Mouse (Mus musculus): Measurements from ENCODE around the gene Atf7. TPM values are rescaled to one million over a fixed set of nuclear protein-coding genes. Genes with fewer than 3 reads are reported as not detected.
A peak's percentile ranks its signal among the peaks of the same experiment; 100 is the strongest.
"Not testable (repeated sequence)": the region's sequence is repeated elsewhere in the genome, so short reads cannot be mapped to it uniquely, and the experiment has no call there.

The Atf7 gene
- polyA plus RNA-seq, 1 experiment from 2014 or later: 13.2 TPM

DNA sequence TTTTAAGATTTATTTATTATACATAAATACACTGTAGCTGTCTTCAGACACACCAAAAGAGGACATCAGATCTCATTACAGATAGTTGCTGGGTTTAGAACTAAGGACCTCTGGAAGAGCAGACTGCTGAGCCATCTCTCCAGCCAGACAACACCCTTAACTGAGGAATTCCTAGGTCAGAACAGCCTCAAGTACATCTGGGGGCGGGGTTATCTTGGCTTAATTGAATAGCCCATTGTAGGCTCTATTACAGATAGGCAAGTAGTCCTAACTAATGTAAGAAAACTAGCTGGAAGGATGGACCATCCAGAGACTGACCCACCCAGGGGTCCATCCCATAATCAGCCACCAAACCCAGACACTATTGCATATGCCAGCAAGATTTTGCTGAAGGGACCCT, 16.7 kb downstream of the Atf7 start:
- H3K4me1 ChIP-seq (ENCODE audit: control insufficient read depth, insufficient read depth, low read length); DNase-seq; H3K27ac ChIP-seq (replicated peaks; ENCODE audit: low read depth, low read length); H3K4me3 ChIP-seq (replicated peaks; ENCODE audit: low read depth, low read length); ATAC-seq (ENCODE audit: low FRiP score, low TSS enrichment); H3K9ac ChIP-seq (replicated peaks; ENCODE audit: low read length); H3K36me3 ChIP-seq (ENCODE audit: control insufficient read depth, insufficient read depth, low read length); H3K4me2 ChIP-seq (ENCODE audit: low read length); H3K9me3 ChIP-seq (ENCODE audit: control insufficient read depth, low read length); H3K27me3 ChIP-seq (ENCODE audit: control insufficient read depth, insufficient read depth, low read length): not testable (repeated sequence)
- 74% methylated on average over 1 of the region's 1 CpGs for WGBS

DNA sequence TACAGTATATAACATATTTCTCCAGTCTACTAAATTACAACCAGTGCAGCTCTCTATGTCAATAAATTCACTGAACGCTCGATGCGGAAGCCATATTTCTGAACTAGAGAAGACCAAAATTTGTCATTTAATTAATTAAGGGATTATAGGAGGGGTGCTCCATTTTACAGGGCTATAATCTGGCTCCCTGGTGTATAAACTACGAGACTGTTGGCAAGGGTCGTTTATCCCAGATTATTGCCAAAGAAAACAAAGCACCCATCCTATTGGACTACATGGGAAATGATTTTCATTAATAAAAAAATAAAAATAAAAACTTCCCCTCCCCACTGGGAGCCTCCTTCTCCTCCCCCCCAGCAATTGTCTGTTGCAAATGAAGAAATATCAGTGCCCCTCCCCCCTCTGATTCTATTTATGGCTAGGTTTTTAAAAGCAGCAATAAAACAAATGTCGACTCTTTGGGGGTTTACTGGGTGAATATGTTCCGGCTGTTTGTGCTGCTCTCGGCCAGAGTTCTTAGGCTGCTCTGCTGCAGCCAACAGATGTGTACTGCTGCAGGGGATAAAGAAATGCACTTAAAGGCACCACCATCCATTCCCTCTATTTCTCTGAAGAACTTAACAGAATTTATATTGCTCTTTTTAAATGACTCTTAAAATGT, 31.1 kb downstream of the Atf7 start:
- 0 out of 2 replicates have a peak overlapping the region, but pooled peaks have one; percentile 29 for H3K9ac ChIP-seq (replicated peaks; ENCODE audit: low read length)
- no peaks in the 10 kb centered on the region for H3K36me3 ChIP-seq (ENCODE audit: control insufficient read depth, insufficient read depth, low read length)
- H3K27ac ChIP-seq (replicated peaks; ENCODE audit: low read depth, low read length): no peak overlapping the region
- ATAC-seq (ENCODE audit: low FRiP score, low TSS enrichment): no peak
- peak overlapping the region; percentile 26 for H3K4me2 ChIP-seq (ENCODE audit: low read length)
- H3K27me3 ChIP-seq (ENCODE audit: control insufficient read depth, insufficient read depth, low read length): no peaks in the 10 kb centered on the region
- H3K4me1 ChIP-seq (ENCODE audit: control insufficient read depth, insufficient read depth, low read length): peaks cover 9% of the 10 kb centered on the region; the same call in 1 of the 2 replicates
- 42% methylated on average over 8 of the region's 8 CpGs for WGBS
- H3K9me3 ChIP-seq (ENCODE audit: control insufficient read depth, low read length): no peaks in the 10 kb centered on the region
- H3K4me3 ChIP-seq (replicated peaks; ENCODE audit: low read depth, low read length): no peak overlapping the region
- DNase-seq: peak; percentile 42

DNA sequence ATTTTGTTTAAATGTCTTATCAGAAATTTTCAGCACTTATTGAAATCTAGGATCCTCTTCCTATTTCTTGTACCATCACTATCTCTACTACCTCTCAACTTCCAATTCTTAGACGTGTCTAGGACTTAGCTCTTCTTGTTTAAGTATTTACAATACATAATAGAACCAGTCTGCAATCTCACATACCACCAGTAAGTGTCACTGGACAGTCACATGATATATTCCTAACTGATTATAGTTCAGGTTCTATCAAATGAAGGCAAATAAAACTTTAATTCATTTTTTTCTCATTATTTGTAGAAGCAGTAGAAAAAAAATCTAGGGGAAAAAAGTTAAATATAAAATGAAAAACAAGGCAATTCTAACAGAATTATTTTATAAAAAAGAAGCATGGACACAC, 32.6 kb downstream of the Atf7 start:
- WGBS: 36% methylated on average over 1 of the region's 1 CpGs
- Histone ChIP-seq H3K27ac (replicated peaks; ENCODE audit: low read depth, low read length) (no peak overlapping the region), H3K4me3 (replicated peaks; ENCODE audit: low read depth, low read length) (no peak overlapping the region), H3K36me3 (ENCODE audit: control insufficient read depth, insufficient read depth, low read length) (no peaks in the 10 kb centered on the region), H3K9me3 (ENCODE audit: control insufficient read depth, low read length) (no peaks in the 10 kb centered on the region), H3K4me1 (ENCODE audit: control insufficient read depth, insufficient read depth, low read length) (peaks cover 9% of the 10 kb centered on the region; the same call in 1 of the 2 replicates), H3K9ac (replicated peaks; ENCODE audit: low read length) (no peak overlapping the region), H3K4me2 (ENCODE audit: low read length) (no peak overlapping the region), H3K27me3 (ENCODE audit: control insufficient read depth, insufficient read depth, low read length) (no peaks in the 10 kb centered on the region)
- DNase-seq (peak; percentile 50), ATAC-seq (ENCODE audit: low FRiP score, low TSS enrichment) (no peak)

DNA sequence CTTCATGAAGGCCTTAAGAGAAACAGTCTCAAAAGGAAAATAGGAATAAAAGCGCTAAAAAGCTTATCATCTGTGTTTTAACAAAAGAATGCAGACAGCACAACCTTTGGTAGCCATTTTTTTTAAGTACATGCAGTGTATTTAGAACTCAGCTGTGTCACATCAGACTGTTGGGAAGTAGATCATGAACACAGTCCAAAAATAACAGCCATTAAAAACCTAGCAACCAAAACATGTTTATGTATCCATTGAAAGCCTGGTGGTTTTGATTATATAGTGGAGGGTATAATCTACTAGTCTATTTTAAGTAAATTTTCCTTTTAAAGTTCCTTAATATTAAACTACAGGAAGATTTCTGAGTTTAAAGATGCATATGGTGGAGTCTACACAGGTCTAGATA, 34.7 kb downstream of the Atf7 start:
- WGBS: 96% methylated on average over 1 of the region's 1 CpGs
- Histone ChIP-seq H3K4me3 (replicated peaks; ENCODE audit: low read depth, low read length) (no peak overlapping the region), H3K9me3 (ENCODE audit: control insufficient read depth, low read length) (no peaks in the 10 kb centered on the region), H3K4me1 (ENCODE audit: control insufficient read depth, insufficient read depth, low read length) (peaks cover 12% of the 10 kb centered on the region), H3K27ac (replicated peaks; ENCODE audit: low read depth, low read length) (no peak overlapping the region), H3K4me2 (ENCODE audit: low read length) (no peak overlapping the region), H3K27me3 (ENCODE audit: control insufficient read depth, insufficient read depth, low read length) (no peaks in the 10 kb centered on the region), H3K36me3 (ENCODE audit: control insufficient read depth, insufficient read depth, low read length) (no peaks in the 10 kb centered on the region), H3K9ac (replicated peaks; ENCODE audit: low read length) (no peak overlapping the region)
- DNase-seq (no peak), ATAC-seq (ENCODE audit: low FRiP score, low TSS enrichment) (no peak)

DNA sequence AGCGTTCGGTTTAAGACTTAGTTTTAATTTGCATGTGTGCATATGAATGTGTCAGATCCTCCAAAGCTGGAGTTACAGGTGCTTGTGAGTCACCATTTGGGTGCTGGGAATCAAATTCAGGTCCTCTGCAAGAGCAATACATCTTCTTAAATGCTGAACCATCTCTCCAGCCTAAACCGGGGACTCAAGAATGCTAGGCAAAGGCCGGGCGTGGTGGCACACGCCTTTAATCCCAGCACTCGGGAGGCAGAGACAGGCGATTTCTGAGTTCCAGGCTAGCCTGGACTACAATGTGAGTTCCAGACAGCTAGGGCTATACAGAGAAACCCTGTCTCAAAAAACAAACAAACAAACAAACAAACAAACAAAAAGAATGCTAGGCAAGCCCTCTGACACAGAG, 35.4 kb downstream of the Atf7 start:
- Histone ChIP-seq H3K4me1 (ENCODE audit: control insufficient read depth, insufficient read depth, low read length) (peaks cover 17% of the 10 kb centered on the region), H3K27me3 (ENCODE audit: control insufficient read depth, insufficient read depth, low read length) (no peaks in the 10 kb centered on the region), H3K4me2 (ENCODE audit: low read length) (no peak overlapping the region), H3K9me3 (ENCODE audit: control insufficient read depth, low read length) (no peaks in the 10 kb centered on the region), H3K4me3 (replicated peaks; ENCODE audit: low read depth, low read length) (no peak overlapping the region), H3K27ac (replicated peaks; ENCODE audit: low read depth, low read length) (no peak overlapping the region), H3K36me3 (ENCODE audit: control insufficient read depth, insufficient read depth, low read length) (no peaks in the 10 kb centered on the region), H3K9ac (replicated peaks; ENCODE audit: low read length) (no peak overlapping the region)
- DNase-seq (no peak), ATAC-seq (ENCODE audit: low FRiP score, low TSS enrichment) (no peak)
- 95% methylated on average over 8 of the region's 8 CpGs for WGBS

DNA sequence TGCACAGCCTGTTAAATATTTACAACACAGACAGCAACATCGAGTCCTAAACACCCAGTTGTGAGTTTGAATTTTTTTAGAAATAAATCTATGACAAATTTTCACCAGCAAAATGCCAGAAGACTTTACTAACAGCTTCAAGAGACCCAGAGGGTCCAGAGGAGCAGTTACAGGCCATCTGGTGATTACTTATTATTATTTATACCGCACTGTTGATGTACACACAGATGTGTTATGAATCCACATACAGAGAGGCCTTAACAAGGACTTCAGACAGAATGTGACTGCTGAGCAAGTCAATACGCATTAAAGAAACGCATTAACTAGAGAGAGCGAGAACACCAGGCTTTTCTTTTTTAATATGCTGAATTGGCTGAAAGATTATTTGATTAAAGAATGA, 39.8 kb downstream of the Atf7 start:
- peaks cover 17% of the 10 kb centered on the region for H3K4me1 ChIP-seq (ENCODE audit: control insufficient read depth, insufficient read depth, low read length)
- no peaks in the 10 kb centered on the region for H3K27me3 ChIP-seq (ENCODE audit: control insufficient read depth, insufficient read depth, low read length)
- ATAC-seq (ENCODE audit: low FRiP score, low TSS enrichment) (no peak), DNase-seq (peak; percentile 24)
- H3K4me3 ChIP-seq (replicated peaks; ENCODE audit: low read depth, low read length): no peak overlapping the region
- H3K4me2 ChIP-seq (ENCODE audit: low read length): no peak overlapping the region
- H3K9me3 ChIP-seq (ENCODE audit: control insufficient read depth, low read length): no peaks in the 10 kb centered on the region
- no peak overlapping the region; the same call in 1 of the 2 replicates for H3K9ac ChIP-seq (replicated peaks; ENCODE audit: low read length)
- 39% methylated on average over 5 of the region's 5 CpGs for WGBS
- H3K36me3 ChIP-seq (ENCODE audit: control insufficient read depth, insufficient read depth, low read length): no peaks in the 10 kb centered on the region
- H3K27ac ChIP-seq (replicated peaks; ENCODE audit: low read depth, low read length): peak overlapping the region; percentile 43

DNA sequence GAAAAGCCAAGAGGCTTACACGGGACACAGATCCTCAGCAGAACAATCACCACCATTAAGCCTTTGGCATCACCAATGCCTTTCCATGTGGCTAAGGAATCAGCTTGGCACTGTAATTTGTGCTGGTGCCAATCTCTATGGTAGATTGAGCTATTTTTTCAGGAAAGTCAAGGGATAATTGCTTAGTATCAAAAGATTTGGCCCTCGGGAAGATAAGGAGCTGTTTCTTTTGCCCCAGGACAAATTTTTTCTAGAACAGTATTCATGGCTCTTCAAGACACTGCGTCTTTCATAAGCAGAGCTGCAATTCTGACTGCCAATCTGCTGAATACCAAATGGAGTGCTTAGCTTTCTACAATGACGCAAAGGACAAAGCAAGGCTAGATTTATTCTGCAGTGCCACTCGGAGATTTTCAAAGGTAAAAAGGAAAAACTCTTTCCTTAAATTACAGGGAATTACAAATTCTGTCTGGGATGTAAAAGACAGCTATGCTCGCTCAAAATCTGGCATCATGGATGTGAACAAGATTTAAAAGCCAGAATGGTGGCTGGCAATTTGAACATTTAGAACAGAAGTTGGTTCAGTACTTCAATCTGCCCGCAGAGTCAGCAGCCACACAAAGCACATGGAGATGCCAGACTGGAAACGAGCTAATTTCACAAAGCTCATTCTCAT, 41.4 kb downstream of the Atf7 start:
- H3K36me3 ChIP-seq (ENCODE audit: control insufficient read depth, insufficient read depth, low read length): no peaks in the 10 kb centered on the region
- ATAC-seq (ENCODE audit: low FRiP score, low TSS enrichment) (no peak; the same call in 1 of the 2 replicates), DNase-seq (peak; percentile 76)
- H3K4me1 ChIP-seq (ENCODE audit: control insufficient read depth, insufficient read depth, low read length): peaks cover 17% of the 10 kb centered on the region
- H3K4me3 ChIP-seq (replicated peaks; ENCODE audit: low read depth, low read length): no peak overlapping the region
- no peaks in the 10 kb centered on the region for H3K9me3 ChIP-seq (ENCODE audit: control insufficient read depth, low read length)
- 15% methylated on average over 8 of the region's 8 CpGs for WGBS
- H3K4me2 ChIP-seq (ENCODE audit: low read length): peak overlapping the region; percentile 33
- no peaks in the 10 kb centered on the region for H3K27me3 ChIP-seq (ENCODE audit: control insufficient read depth, insufficient read depth, low read length)
- no peak overlapping the region; the same call in 1 of the 2 replicates for H3K9ac ChIP-seq (replicated peaks; ENCODE audit: low read length)
- H3K27ac ChIP-seq (replicated peaks; ENCODE audit: low read depth, low read length): peak overlapping the region; percentile 83

DNA sequence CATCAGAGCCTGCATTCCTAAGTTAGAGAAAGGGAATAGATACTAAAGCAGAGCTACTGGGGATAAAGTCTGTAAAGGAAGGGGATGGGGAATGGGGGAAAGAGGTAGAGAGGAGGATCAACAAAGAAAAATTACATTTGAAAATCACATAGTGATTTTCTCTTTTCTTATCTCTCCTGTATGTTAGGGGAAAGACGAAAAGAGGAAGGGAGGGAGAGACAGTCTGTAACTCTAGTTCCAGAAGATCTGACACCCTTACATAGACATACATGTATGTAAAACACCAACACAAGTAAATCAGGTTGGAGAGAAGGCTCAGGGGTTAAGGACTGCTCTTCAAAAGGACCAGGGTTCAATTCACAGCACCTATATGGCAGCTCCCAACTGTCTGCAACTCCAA, 44.1 kb downstream of the Atf7 start:
- H3K27me3 ChIP-seq (ENCODE audit: control insufficient read depth, insufficient read depth, low read length): no peaks in the 10 kb centered on the region
- peaks cover 17% of the 10 kb centered on the region for H3K4me1 ChIP-seq (ENCODE audit: control insufficient read depth, insufficient read depth, low read length)
- DNase-seq (no peak), ATAC-seq (ENCODE audit: low FRiP score, low TSS enrichment) (no peak)
- no peak overlapping the region for H3K9ac ChIP-seq (replicated peaks; ENCODE audit: low read length)
- H3K27ac ChIP-seq (replicated peaks; ENCODE audit: low read depth, low read length): no peak overlapping the region
- 88% methylated on average over 1 of the region's 1 CpGs for WGBS
- H3K4me3 ChIP-seq (replicated peaks; ENCODE audit: low read depth, low read length): no peak overlapping the region
- H3K36me3 ChIP-seq (ENCODE audit: control insufficient read depth, insufficient read depth, low read length): no peaks in the 10 kb centered on the region
- no peaks in the 10 kb centered on the region for H3K9me3 ChIP-seq (ENCODE audit: control insufficient read depth, low read length)
- no peak overlapping the region for H3K4me2 ChIP-seq (ENCODE audit: low read length)

DNA sequence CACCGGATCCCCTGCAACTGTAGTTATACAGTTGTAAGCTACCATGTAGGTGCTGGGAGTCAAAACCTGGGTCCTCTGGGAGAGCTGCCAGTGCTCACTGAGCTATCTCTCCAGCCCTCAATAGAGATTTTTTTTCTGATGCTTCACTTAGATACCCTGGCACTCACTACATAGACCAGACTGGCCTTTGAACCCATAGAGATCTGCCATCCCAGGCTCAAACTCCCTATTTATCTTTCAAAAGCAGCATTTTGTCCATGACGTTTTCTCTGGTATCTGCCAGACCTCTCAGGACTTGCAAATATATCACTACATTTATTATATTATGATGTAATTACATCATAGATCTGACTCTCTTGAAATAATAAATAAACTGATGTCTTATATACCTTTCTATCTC, 46.9 kb downstream of the Atf7 start:
- 91% methylated on average over 2 of the region's 2 CpGs for WGBS
- H3K9ac ChIP-seq (replicated peaks; ENCODE audit: low read length): no peak overlapping the region
- no peaks in the 10 kb centered on the region for H3K36me3 ChIP-seq (ENCODE audit: control insufficient read depth, insufficient read depth, low read length)
- ATAC-seq (ENCODE audit: low FRiP score, low TSS enrichment) (no peak), DNase-seq (no peak)
- H3K4me2 ChIP-seq (ENCODE audit: low read length): no peak overlapping the region
- H3K27me3 ChIP-seq (ENCODE audit: control insufficient read depth, insufficient read depth, low read length): no peaks in the 10 kb centered on the region
- H3K27ac ChIP-seq (replicated peaks; ENCODE audit: low read depth, low read length): no peak overlapping the region
- H3K4me3 ChIP-seq (replicated peaks; ENCODE audit: low read depth, low read length): no peak overlapping the region
- no peaks in the 10 kb centered on the region for H3K4me1 ChIP-seq (ENCODE audit: control insufficient read depth, insufficient read depth, low read length)
- H3K9me3 ChIP-seq (ENCODE audit: control insufficient read depth, low read length): no peaks in the 10 kb centered on the region
